Mouse (Mus musculus) bone marrow, adult 2 months (tissue): ENCODE results near the gene Eps8. TPM values are rescaled to one million over a fixed set of nuclear protein-coding genes. Genes with fewer than 3 reads are reported as not detected.

ENCODE experiments used
- H3K27ac ChIP-seq: fragments of 200-500 bp; 2 replicates; pipeline ENCODE4 v1.5.1; 2012; ENCODE audit warnings: low read depth, mild to moderate bottlenecking, control low read depth, inconsistent platforms, low read length; ENCODE audit not compliant: control insufficient read depth, poor library complexity, insufficient read depth
- H3K4me1 ChIP-seq: fragments of 200-500 bp; 2 replicates; pipeline ENCODE4 v1.6.1; 2011; ENCODE audit warnings: low read length; ENCODE audit not compliant: control insufficient read depth, insufficient read depth
- H3K4me3 ChIP-seq: fragments of 200-500 bp; replicated peaks from 2 replicates; pipeline ENCODE3; 2011; ENCODE audit warnings: mild to moderate bottlenecking, low read depth, low read length, control low read depth; ENCODE audit not compliant: control insufficient read depth
- CTCF ChIP-seq: fragments of 200-500 bp; IDR thresholded peaks from 2 replicates; pipeline ENCODE4 v1.5.1; 2011; ENCODE audit warnings: low read length, control low read depth; ENCODE audit not compliant: control insufficient read depth, insufficient read depth
- POLR2A ChIP-seq: fragments of 200-500 bp; IDR thresholded peaks from 2 replicates; pipeline ENCODE4 v1.6.1; 2011; ENCODE audit warnings: low read depth, mild to moderate bottlenecking, control low read depth, low read length, borderline replicate concordance; ENCODE audit not compliant: control insufficient read depth
- WGBS: fragments of 180-500 bp; shearing (Covaris S2); methylation state at CpG from one replicate; pipeline ENCODE4 v1.1.7; 2018; 5-methylcytosine and 5-hydroxymethylcytosine counted together
- polyA plus RNA-seq: library from polyadenylated mRNA; stranded (reverse); fragments of >200 nt; gene quantifications from 2 replicates; pipeline ENCODE4 v1.2.4, GENCODE M21; 2011; ENCODE audit warnings: low replicate concordance; ENCODE audit not compliant: missing spikeins, insufficient read depth, insufficient read length

Gene Eps8
- polyA plus RNA-seq, 1 experiment, result 4.2 TPM

DNA sequence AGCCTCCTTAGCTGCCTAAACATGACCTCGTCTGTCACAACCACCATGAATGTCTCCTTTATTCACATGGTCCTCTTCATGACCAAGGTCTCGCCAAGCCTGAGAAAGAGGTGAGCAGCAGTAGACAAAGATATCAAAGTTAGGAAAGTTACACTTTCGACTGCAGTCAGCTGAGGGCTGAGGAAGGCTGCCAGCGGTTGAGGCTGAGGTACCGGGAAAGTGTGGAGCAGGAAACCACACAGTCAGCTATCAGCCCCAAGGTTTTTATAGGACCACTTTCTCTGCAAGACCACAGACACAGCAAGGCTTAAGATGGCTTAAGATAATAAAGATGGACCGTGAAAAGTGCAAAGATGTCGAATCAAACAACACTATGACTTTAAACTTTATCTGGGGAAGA lies 17.2 kb downstream of the Eps8 start:
- Histone ChIP-seq H3K27ac (no peak overlapping the region), H3K4me3 (no peak overlapping the region), H3K4me1 (no peaks in the 10 kb centered on the region)
- no peak for TF ChIP-seq POLR2A
- TF ChIP-seq CTCF, result no peak
- WGBS, result 2% methylated on average over 7 of the region's 7 CpGs

DNA sequence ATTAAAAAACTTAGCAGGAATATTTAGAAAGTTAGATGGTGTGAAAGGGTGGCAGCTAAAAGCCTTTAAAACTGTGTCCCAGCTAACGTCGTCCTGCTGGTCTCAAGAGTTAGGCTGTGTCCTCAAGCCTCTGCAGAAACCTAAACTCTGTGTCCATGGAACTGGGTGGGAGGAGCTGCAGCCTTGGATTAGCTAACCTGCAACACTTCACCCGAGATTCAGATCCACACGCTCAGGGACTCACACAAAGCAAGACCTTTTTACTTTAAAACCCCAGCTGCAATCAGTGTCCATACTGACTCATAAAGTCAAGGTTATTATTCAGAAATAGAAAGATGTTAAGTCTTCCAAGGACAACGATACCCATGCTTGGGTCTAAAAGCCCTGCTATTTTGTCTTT lies 18.5 kb downstream of the Eps8 start:
- no peak for TF ChIP-seq POLR2A
- TF ChIP-seq CTCF, result no peak
- Histone ChIP-seq H3K4me3 (no peak overlapping the region), H3K4me1 (no peaks in the 10 kb centered on the region), H3K27ac (no peak overlapping the region)
- WGBS, result 79% methylated on average over 5 of the region's 5 CpGs

DNA sequence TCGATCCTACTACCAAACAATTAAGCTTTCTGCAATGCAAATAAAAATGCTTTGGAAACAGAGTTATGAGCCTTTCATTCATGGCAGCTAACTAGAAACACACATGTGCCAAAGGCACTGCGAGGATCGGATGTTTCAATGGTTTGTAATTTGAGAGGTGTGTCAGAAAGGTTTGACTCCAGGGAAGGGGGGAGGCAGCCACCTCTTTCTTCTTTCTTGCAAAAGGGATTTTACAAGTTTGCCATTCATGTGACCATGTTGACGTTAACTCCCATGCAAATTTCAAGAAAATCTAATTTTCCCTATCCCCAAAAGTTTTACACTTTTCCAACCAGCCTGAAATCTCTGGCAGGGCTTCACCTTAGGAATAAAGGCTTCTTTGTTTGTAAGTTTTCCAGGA lies 21.1 kb downstream of the Eps8 start:
- no peak overlapping the region for H3K27ac ChIP-seq
- no peak overlapping the region for H3K4me3 ChIP-seq
- 87% methylated on average over 4 of the region's 4 CpGs for WGBS
- TF ChIP-seq CTCF (no peak), POLR2A (no peak)
- no peaks in the 10 kb centered on the region for H3K4me1 ChIP-seq

DNA sequence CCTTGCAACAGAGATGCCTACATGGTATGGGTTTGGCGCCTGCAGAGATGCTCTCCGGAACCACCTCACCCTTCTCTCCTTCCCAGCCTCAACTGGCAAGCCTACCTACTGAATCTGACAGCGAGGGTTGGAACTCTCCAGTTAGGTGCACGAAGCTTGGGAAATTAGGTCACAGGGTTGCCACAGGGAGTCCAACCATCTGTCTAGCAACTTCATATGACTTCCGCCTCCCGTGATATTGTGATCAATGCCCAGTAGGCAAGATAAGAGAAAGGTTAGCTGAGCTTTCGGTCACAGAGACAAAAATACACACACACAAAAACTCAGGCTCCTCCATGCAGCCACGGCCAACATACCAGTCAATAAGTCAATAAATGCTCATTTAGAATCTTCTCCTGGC lies 21.6 kb downstream of the Eps8 start:
- TF ChIP-seq POLR2A (no peak), CTCF (no peak)
- 86% methylated on average over 8 of the region's 8 CpGs for WGBS
- H3K27ac ChIP-seq, result no peak overlapping the region

DNA sequence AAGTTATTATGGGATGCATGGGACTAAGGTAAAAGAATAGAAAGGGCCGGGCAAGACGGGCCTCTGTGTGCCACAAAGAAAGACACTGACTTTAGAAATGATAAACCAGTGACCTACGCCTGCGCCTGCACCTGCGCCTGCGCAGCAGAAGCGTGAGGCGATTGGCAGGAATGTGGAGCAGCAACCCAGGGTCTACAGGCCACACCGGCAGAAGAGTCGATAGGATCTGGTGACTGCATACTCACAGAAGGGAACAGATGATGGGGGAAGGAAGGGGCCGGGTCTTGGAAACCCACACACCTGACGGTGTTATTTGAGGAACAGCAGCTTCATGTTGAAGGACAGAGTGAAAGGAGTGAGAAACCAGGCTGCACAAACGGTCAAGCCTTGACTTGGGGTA lies 24.3 kb downstream of the Eps8 start:
- Histone ChIP-seq H3K4me3 (no peak overlapping the region), H3K27ac (no peak overlapping the region), H3K4me1 (no peaks in the 10 kb centered on the region)
- 54% methylated on average over 13 of the region's 13 CpGs for WGBS
- TF ChIP-seq CTCF, result no peak
- no peak for TF ChIP-seq POLR2A

More for the DNA sequence above, 21.6 kb downstream of the Eps8 start:
- no peaks in the 10 kb centered on the region for H3K4me1 ChIP-seq
- H3K4me3 ChIP-seq, result no peak overlapping the region

DNA sequence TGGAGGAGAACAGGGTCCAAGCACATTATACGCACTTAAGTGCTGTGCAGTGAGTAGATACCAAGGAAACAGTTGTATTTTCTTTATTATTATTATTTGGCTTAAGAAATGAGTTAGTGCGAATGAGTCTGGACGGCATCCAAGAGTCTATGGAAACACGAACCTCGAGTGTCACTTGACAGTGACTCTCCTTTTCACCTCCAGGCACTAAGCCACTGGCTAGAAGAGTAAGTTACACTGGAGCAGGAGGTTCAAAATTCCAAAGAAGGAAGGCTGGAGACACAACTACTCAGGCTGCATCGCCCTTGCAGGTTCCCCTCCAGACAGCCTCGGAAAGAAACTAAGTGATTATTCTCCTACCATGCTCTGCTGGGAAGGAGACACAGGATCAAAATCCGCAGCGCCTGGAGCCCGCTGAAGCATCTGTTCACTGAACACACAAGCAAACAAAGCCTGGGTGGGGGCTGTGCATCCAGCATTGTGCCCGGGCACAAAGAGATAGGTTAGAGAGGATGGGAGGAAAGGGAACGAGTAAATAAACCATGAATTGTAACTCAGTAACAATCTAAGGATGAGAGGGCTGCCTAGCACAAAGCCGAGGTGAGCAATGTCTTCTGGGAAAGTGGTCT lies 25.0 kb downstream of the Eps8 start:
- Histone ChIP-seq H3K4me3 (no peak overlapping the region), H3K27ac (no peak overlapping the region), H3K4me1 (no peaks in the 10 kb centered on the region)
- 79% methylated on average over 13 of the region's 13 CpGs for WGBS
- no peak for TF ChIP-seq POLR2A
- TF ChIP-seq CTCF, result no peak

DNA sequence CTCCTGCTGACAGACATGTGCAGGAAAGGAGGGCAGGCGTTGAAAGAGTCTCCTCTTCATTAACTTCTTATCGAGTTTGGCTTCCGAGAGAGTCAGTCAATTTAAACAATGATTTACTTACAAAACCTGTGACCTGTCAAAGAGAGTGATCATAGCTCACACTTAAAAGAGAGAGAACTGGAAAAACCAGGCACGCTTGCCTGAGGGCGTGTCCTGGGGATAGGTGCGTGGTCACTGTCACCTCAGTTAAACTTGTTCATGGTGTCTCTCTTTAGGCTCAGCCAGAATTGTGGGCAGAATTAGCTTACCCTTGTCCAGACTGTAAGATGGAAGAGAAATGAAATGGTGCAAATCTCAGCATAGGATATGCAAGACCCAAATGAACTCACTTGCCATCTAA lies 26.0 kb downstream of the Eps8 start:
- no peak overlapping the region for H3K27ac ChIP-seq
- 84% methylated on average over 6 of the region's 6 CpGs for WGBS
- no peaks in the 10 kb centered on the region for H3K4me1 ChIP-seq
- TF ChIP-seq POLR2A, result no peak
- TF ChIP-seq CTCF, result no peak
- no peak overlapping the region for H3K4me3 ChIP-seq

DNA sequence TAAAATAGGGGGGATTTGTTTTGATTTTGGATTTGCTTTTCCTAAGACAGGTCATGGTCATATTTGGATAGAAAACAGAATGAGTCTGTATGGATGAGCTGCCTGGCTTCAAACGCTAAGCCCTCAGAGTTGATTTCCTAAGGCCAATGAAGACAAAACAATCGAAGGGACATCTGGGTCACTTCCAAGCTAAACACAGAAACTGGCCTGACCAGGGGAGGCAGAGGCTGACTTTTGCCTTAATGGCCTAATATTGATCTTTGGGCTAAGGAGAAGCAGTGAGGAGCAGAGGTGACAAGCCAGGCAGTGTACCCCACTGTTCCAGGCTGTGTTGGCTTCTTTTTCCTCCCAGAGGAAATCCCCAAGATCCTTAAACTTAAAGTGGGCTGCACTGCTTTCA lies 33.7 kb downstream of the Eps8 start:
- 81% methylated on average over 2 of the region's 2 CpGs for WGBS
- Histone ChIP-seq H3K4me3 (no peak overlapping the region), H3K4me1 (no peaks in the 10 kb centered on the region), H3K27ac (no peak overlapping the region)
- TF ChIP-seq CTCF (no peak), POLR2A (no peak)

DNA sequence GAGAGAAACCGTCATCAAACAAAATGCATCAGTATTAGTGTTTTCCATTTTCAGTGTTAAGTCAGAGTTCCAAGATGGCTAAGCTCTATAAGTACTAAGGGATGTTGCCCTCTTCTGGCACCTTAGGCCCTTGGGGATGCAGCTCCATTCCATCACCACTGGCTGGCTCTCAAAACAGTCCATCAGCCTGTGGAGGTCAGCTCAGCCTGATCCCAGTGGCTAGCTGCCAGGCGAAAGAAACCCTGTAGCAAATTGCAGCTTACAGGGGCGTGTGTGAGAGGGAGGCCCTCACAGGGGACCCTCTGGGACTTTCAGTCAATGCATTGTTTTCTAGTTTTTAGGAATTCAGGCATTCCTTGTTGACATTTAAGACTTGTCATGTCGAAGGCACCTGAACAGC lies 40.8 kb downstream of the Eps8 start:
- WGBS, result 84% methylated on average over 4 of the region's 4 CpGs
- no peak overlapping the region for H3K4me3 ChIP-seq
- H3K27ac ChIP-seq, result no peak overlapping the region
- TF ChIP-seq CTCF (no peak), POLR2A (no peak)
- no peaks in the 10 kb centered on the region for H3K4me1 ChIP-seq
